Mouse (Mus musculus) limb, embryonic 11.5 days (tissue): ENCODE measurements around the gene Spata16. TPM values are rescaled to one million over a fixed set of nuclear protein-coding genes. Genes with fewer than 3 reads are reported as not detected.

Experiments
- ATAC-seq: fragments of 200-750 bp; cut with Nextera tagmentation; 2 replicates; pipeline ENCODE4 v1.8.0; 2017; ENCODE audit warnings: low read depth; ENCODE audit not compliant: insufficient number of reproducible peaks, low FRiP score, low TSS enrichment
- DNase-seq: peaks from one replicate; pipeline ENCODE4 v3.0.0-alpha.2; 2015; ENCODE audit warnings: low spot score
- H3K27ac ChIP-seq: fragments of 300-500 bp; sonication (generic); replicated peaks from 2 replicates; pipeline ENCODE4 v1.5.1; 2014; ENCODE audit warnings: low read depth, mild to moderate bottlenecking, low read length
- H3K27me3 ChIP-seq: fragments of 300-500 bp; sonication (generic); 2 replicates; pipeline ENCODE4 v1.6.1; 2014; ENCODE audit warnings: mild to moderate bottlenecking, low read length, mixed read lengths; ENCODE audit not compliant: control insufficient read depth, insufficient read depth
- H3K36me3 ChIP-seq: fragments of 300-500 bp; sonication (generic); 2 replicates; pipeline ENCODE4 v1.6.1; 2014; ENCODE audit warnings: mild to moderate bottlenecking, low read length, moderate library complexity, mixed read lengths; ENCODE audit not compliant: control insufficient read depth, insufficient read depth
- H3K4me1 ChIP-seq: fragments of 300-500 bp; sonication (generic); 2 replicates; pipeline ENCODE4 v1.6.1; 2014; ENCODE audit warnings: low read length, mixed read lengths; ENCODE audit not compliant: control insufficient read depth, insufficient read depth
- H3K4me2 ChIP-seq: fragments of 300-500 bp; sonication (generic); 2 replicates; pipeline ENCODE4 v1.6.1; 2014; ENCODE audit warnings: low read depth, mild to moderate bottlenecking, moderate library complexity; ENCODE audit not compliant: severe bottlenecking
- H3K4me3 ChIP-seq: fragments of 300-500 bp; sonication (generic); 2 replicates; pipeline ENCODE4 v1.5.1; 2014; ENCODE audit warnings: low read depth, low read length
- H3K9ac ChIP-seq: fragments of 300-500 bp; sonication (generic); 2 replicates; pipeline ENCODE4 v1.6.1; 2014; ENCODE audit warnings: mild to moderate bottlenecking, low read length
- H3K9me3 ChIP-seq: fragments of 300-500 bp; sonication (generic); 2 replicates; pipeline ENCODE4 v1.6.1; 2016; ENCODE audit warnings: low read length; ENCODE audit not compliant: control insufficient read depth
- WGBS: fragments of 180-500 bp; shearing (Covaris S2); extraction: QIAGEN DNeasy Blood & Tissue Kit; methylation state at CpG from one replicate; pipeline ENCODE4 v1.1.7; 2014; 5-methylcytosine and 5-hydroxymethylcytosine counted together
- polyA plus RNA-seq: library from polyadenylated mRNA; unstranded; fragments of >200 nt; fragmentation: Nextera tagmentation; extraction: Ambion mirVana; gene quantifications from 2 replicates; pipeline ENCODE4 v1.2.1, GENCODE M21; 2014

Spata16 gene
- polyA plus RNA-seq, 1 experiment from 2014 or later = not detected

DNA sequence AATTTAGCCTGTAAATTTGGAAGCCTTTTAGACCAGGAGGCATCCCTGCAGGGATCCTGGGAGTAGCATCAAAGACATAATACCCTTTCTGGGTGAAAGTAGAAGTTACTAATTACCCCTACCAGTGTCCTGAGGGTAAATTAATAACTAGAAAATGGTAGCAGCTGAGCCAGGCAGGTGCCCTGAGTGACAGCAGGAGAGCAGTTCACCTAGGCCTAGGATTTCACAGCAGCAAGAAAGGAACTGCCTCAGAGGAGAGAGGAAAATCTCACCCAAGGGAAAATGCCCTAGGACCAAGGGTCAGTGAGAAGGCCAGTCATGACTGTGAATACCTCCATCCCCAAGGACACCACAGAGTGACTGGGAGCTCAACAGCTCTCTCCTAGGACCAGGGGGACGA is 333.9 kb downstream of the Spata16 start:
- no peak for DNase-seq
- H3K9me3 ChIP-seq = no peaks in the 10 kb centered on the region
- H3K36me3 ChIP-seq = no peaks in the 10 kb centered on the region
- 29% methylated on average over 1 of the region's 1 CpGs for WGBS
- no peak overlapping the region for H3K27ac ChIP-seq
- no peak for ATAC-seq
- no peaks in the 10 kb centered on the region for H3K27me3 ChIP-seq
- no peak overlapping the region for H3K9ac ChIP-seq
- H3K4me2 ChIP-seq = no peak overlapping the region
- H3K4me3 ChIP-seq = no peak overlapping the region
- no peaks in the 10 kb centered on the region for H3K4me1 ChIP-seq

DNA sequence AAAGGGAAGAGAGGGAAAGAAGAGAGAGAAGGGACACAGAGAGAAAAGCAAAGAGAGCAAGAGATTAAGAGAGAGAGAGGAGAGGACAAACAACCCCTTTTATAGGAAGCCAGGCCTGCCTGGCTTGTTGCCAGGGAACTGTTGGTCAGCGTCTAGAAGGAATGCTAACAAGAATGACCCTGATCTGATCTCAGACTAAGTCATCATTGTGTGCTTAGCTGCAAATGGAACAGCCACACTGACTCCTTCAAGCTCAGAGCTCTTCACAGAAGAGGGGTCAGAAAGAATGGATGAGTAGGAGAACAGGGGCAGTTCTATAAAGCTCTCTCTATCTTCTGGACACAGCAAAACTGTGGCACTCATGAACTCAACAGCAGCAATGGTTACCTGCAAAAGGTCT is 334.7 kb downstream of the Spata16 start:
- Histone ChIP-seq H3K36me3 (no peaks in the 10 kb centered on the region), H3K9ac (no peak overlapping the region), H3K27me3 (no peaks in the 10 kb centered on the region), H3K4me1 (no peaks in the 10 kb centered on the region), H3K27ac (no peak overlapping the region), H3K4me2 (no peak overlapping the region), H3K9me3 (no peaks in the 10 kb centered on the region), H3K4me3 (no peak overlapping the region)
- DNase-seq (no peak), ATAC-seq (no peak)
- WGBS = 53% methylated on average over 1 of the region's 1 CpGs

- Histone ChIP-seq H3K4me2 (no peak overlapping the region), H3K36me3 (no peaks in the 10 kb centered on the region), H3K9ac (no peak overlapping the region), H3K4me1 (no peaks in the 10 kb centered on the region), H3K4me3 (no peak overlapping the region), H3K27me3 (no peaks in the 10 kb centered on the region), H3K9me3 (no peaks in the 10 kb centered on the region), H3K27ac (no peak overlapping the region)
- 76% methylated on average over 2 of the region's 2 CpGs for WGBS
- ATAC-seq (no peak), DNase-seq (peak; percentile 14)
Observed at GRCm38 (mm10) chr3:26979603-26980002, 342.2 kb downstream of the Spata16 start.

GRCm38 (mm10) chr3:26980371-26980770 is 343.0 kb downstream of the Spata16 start:
- H3K4me3 ChIP-seq = no peak overlapping the region
- no peaks in the 10 kb centered on the region for H3K36me3 ChIP-seq
- H3K4me1 ChIP-seq = no peaks in the 10 kb centered on the region
- DNase-seq (peak; percentile 5), ATAC-seq (no peak)
- H3K9ac ChIP-seq = no peak overlapping the region
- no peaks in the 10 kb centered on the region for H3K27me3 ChIP-seq
- no peak overlapping the region for H3K4me2 ChIP-seq
- H3K9me3 ChIP-seq = no peaks in the 10 kb centered on the region
- H3K27ac ChIP-seq = no peak overlapping the region
- 86% methylated on average over 3 of the region's 3 CpGs for WGBS

GRCm38 (mm10) chr3:26981979-26982623 is 344.7 kb downstream of the Spata16 start:
- ATAC-seq (no peak), DNase-seq (no peak)
- H3K27me3 ChIP-seq = no peaks in the 10 kb centered on the region
- no peaks in the 10 kb centered on the region for H3K4me1 ChIP-seq
- H3K9ac ChIP-seq = no peak overlapping the region
- no peaks in the 10 kb centered on the region for H3K36me3 ChIP-seq
- H3K4me2 ChIP-seq = no peak overlapping the region
- no peak overlapping the region for H3K4me3 ChIP-seq
- 77% methylated on average over 6 of the region's 6 CpGs for WGBS
- H3K27ac ChIP-seq = no peak overlapping the region
- H3K9me3 ChIP-seq = no peaks in the 10 kb centered on the region

GRCm38 (mm10) chr3:26983749-26984148 is 346.3 kb downstream of the Spata16 start:
- WGBS = 86% methylated on average over 6 of the region's 6 CpGs
- no peaks in the 10 kb centered on the region for H3K27me3 ChIP-seq
- H3K36me3 ChIP-seq = no peaks in the 10 kb centered on the region
- no peak overlapping the region for H3K4me2 ChIP-seq
- H3K9me3 ChIP-seq = no peaks in the 10 kb centered on the region
- H3K4me3 ChIP-seq = no peak overlapping the region
- H3K4me1 ChIP-seq = no peaks in the 10 kb centered on the region
- no peak overlapping the region for H3K9ac ChIP-seq
- no peak overlapping the region for H3K27ac ChIP-seq
- DNase-seq (no peak), ATAC-seq (no peak)

GRCm38 (mm10) chr3:27006844-27007243 is 369.4 kb downstream of the Spata16 start:
- Histone ChIP-seq H3K27me3 (no peaks in the 10 kb centered on the region), H3K36me3 (no peaks in the 10 kb centered on the region), H3K9me3 (no peaks in the 10 kb centered on the region), H3K4me2 (no peak overlapping the region), H3K9ac (no peak overlapping the region), H3K4me1 (no peaks in the 10 kb centered on the region), H3K4me3 (no peak overlapping the region), H3K27ac (no peak overlapping the region)
- ATAC-seq = no peak
- no peak for DNase-seq
- 72% methylated on average over 1 of the region's 1 CpGs for WGBS

GRCm38 (mm10) chr3:27027957-27028356 is 390.5 kb downstream of the Spata16 start:
- 83% methylated on average over 3 of the region's 3 CpGs for WGBS

GRCm38 (mm10) chr3:27028526-27028925 is 391.1 kb downstream of the Spata16 start:
- Histone ChIP-seq H3K36me3 (no peaks in the 10 kb centered on the region), H3K27ac (no peak overlapping the region), H3K9me3 (no peaks in the 10 kb centered on the region; the same call in 1 of the 2 replicates), H3K4me3 (no peak overlapping the region), H3K27me3 (no peaks in the 10 kb centered on the region), H3K9ac (no peak overlapping the region), H3K4me1 (no peaks in the 10 kb centered on the region), H3K4me2 (no peak overlapping the region)
- ATAC-seq (no peak), DNase-seq (no peak)

More at GRCm38 (mm10) chr3:27027957-27028356, 390.5 kb downstream of the Spata16 start:
- Histone ChIP-seq H3K9me3 (no peaks in the 10 kb centered on the region; the same call in 1 of the 2 replicates), H3K27me3 (no peaks in the 10 kb centered on the region), H3K4me1 (no peaks in the 10 kb centered on the region), H3K4me2 (no peak overlapping the region), H3K27ac (no peak overlapping the region), H3K36me3 (no peaks in the 10 kb centered on the region), H3K9ac (no peak overlapping the region), H3K4me3 (no peak overlapping the region)
- ATAC-seq = no peak
- DNase-seq = no peak
